Mouse (Mus musculus) bone marrow, adult 2 months (tissue): ENCODE data around the gene Rps28.

Experiments used
- CTCF ChIP-seq: fragments of 200-500 bp; IDR thresholded peaks from 2 replicates; pipeline ENCODE4 v1.5.1; 2011; ENCODE audit warnings: low read length, control low read depth; ENCODE audit not compliant: control insufficient read depth, insufficient read depth
- POLR2A ChIP-seq: fragments of 200-500 bp; IDR thresholded peaks from 2 replicates; pipeline ENCODE4 v1.6.1; 2011; ENCODE audit warnings: low read depth, mild to moderate bottlenecking, control low read depth, low read length, borderline replicate concordance; ENCODE audit not compliant: control insufficient read depth

DNA sequence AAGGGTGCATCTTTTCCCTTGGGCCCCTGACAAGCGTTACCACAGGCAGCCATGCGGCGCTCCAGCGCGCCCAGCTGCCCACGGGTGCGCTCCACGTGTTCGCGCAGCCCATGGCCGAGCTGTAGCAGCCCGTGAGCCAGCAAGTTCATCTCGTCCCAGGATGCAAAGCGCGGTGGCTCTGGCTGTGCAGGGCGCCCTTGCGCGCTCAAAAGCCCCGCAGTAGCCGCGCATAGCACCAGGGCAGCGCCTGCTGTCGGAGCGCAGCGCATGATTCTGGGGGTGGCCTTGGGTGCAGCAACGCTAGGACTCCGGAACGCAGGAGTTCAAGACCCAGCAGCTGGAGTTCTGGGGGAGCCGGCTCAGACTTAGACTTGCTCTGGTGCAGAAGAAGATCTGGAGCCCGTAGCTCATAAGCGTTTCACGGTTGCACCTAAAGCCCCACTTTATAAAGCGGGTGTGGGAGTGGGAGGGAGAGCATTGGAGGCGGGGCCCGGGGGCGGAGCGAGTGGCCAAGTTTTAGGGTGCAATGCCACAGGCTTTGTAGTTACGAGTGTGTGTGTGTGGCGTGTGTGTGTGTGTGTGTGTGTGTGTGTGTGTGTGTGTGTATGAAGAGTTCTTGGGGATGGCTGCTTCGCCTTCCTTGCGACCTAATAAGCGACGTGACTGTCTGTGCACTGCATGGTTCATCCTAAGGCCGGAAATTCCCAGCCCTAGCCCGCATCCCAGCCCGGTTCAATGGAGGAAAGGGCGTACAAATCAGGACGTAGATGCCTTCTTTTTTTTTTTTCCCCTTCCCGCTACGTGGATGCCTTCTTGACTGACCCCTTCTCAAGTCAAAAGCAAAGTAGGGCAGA is 43.0 kb downstream of the Rps28 start, which contains the start of gene Angptl4:
- TF ChIP-seq CTCF (no peak), POLR2A (peak; percentile 58; the same call in 1 of the 2 replicates)
